Mouse (Mus musculus) A20 (cell line): ENCODE data around the gene Cyb5d1.

Experiments
- DNase-seq: peaks from one replicate; pipeline ENCODE4 v3.0.0-alpha.2; 2011; ENCODE audit warnings: low read depth, low spot score

Cyb5d1 gene

DNA sequence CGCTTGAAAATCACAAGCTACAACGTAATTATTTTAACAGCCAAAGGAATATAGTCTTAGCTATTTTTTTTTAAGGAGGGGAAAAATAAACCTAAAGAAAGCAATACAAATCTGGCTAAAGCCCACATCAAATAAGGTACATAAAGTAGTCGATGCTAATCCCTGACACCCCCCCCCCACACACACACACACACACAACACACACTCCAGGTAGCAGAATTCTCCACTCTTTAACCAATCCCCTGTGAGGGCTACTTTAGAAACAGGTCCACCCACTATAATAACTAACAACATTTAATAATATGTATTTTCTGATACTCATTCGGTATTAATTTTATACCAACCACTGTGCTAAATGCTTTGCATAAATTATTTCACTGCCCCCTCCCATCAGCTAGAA, 21.1 kb upstream of the Cyb5d1 start:
- DNase-seq = peak; percentile 59

DNA sequence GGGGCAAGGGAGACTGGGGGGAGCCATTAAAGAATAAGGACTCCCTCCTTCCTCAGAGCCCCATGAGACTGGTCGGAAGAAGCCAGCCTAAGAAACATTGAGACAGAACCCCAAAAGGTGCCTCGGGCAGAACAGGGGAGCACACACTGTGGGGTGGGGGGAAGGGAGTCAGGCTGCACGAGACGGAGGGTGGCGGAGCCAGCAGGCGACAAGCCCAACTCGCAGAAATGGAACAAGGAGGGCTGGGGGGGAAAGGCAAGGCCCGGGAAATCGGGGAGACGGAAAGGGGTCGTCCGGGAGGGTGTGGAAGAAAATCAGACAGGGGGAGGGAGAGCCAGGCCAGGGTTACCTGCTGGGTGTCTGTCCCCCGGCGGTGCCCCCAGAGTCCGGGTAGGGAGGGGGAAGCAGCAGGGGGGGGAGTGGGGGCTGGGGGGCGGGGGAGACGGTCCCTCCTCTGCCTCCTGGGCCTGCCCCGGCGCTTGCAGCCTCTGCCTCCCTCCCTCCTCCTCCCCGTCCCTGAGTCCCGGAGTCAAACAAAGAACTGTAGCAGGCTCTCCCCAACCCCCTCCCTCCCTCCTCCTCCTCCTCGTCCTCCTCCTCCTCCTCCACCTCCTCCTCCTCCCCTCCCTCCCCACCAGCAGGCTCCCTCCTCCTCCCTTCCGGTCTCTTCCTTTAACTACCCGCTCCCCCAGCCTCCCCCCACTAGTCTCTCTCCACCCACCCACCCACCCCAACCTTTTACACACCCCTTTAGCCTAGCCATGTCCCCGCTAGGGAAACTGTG, 20.4 kb upstream of the Cyb5d1 start:
- peak; percentile 81 for DNase-seq

DNA sequence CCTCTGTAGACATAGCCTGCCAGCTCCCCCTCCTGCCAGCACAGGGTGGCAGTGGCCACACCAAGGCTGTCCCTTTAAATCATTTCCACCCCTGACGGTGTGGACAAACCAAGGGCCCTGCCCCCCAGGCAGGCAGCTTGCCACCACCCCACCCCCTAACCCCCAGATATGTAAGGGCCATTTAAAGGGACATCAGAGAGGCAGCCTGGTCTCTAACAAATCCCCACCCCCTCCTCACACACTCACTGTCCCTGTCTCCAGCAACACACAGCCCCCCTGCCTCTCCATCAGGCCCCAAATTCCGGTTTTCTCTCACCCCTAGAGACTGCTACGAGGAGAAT, 19.9 kb upstream of the Cyb5d1 start:
- DNase-seq = peak; percentile 67

DNA sequence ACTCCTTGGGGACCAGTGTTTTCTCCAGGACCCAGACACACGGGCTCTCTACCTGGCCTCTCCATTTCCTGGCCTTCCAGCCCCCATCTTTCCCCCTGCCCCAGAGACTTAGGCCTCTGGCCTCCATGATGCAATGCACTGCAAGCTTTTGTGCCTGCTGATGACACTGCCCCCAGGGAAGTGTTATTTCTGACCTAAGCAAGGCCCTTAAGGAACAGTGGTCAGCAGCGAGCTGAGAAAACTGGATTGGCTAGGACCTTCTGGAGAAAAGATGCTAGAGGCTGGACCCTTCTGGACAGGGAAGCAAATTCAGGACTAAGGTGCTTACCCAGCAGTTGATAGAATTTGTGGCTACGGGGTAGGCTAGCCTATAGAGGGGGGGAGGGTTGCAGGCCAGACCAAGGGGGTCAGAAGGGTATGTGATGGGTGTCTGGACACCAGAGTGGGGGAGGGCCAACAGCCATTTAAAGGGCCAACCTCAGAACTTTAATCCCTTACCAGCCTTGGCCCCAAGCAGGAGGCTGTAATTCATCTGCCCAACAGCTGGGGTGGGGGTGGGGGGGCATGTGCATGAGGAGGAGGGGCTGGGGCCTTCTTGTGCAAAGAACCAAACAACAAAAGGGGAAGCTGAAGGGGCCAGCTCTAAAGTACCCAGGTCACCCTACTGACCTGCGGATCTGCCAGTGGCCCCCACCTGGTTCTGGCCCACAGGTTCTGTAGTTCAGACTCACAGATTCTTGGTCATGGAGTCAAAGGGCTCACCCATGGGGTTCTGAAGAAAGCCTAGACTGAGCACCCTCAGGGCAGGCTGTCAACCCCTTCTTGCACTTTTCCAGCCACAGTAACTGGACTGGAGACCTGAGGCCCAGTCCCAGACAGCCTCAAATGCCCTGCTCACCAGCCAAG, 19.2 kb upstream of the Cyb5d1 start:
- DNase-seq = peak; percentile 81

DNA sequence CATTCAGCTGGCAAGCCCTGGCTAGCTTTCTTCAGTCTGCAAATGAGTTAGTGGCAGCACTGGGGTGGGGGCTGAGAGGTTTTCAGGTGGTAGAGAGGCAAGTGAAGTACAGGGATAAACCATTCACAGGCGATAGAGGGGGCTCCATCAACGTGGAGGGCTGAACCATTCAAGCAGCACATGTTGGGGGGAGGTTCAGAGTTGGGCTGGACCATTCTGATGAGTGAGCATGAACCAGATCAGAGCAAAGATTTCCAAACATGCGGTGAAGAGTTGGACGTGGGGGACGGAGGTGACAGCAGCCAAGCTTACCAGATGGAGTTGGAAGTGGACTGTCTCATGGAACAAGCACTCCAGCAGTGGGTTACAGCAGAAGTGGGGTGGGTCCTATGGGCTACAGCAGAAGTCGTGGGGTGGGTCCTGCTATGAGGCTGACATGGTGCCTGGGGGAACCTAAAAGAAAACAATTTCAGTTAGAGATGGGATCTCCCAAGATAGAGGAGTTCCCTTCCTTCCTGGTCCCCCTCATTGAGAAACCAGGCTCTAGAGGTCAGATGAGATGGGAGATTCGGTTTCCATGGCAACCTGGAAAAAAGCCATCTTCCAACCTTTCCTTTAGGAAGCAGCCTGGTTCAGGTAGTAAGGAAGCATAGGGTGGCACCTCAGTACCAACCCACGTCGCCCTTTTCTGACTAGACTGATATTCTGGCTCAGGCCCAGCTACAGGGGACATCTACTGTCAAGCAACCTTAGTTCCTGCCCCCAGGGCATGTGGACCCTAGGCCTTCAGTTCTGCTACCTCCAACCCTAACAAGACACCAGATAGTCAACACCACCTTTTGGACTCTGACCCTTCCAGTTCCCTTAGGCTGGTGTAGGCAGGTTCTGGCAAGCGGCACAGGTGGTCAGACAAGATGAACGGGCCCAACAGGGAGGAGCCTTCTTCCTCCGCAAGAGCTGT, 18.1 kb upstream of the Cyb5d1 start, which contains the start of gene Kdm6b:
Gene Kdm6b (minus strand): TSS at position 455 of the 961 bp plus-strand sequence.
- peak; percentile 88 for DNase-seq

DNA sequence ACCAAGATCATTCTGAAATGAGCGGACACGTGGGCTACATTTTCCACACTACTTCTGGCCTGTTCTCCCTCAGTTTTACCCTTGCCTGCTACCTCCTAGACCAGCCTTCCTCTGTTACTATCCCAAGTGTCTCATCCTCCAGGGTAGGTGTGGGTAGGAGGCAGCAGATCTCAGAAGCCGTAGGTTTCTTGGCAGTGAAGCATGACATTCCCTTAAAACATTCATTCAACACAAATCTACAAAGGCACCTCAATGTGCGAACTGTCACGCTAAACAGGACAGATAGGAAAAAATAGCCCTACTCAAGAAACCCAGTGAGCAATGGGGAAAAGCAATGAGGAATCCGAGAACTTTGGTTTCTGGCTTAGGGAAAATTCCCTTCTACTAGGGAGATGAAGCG, 17.1 kb upstream of the Cyb5d1 start:
- peak; percentile 21 for DNase-seq

DNA sequence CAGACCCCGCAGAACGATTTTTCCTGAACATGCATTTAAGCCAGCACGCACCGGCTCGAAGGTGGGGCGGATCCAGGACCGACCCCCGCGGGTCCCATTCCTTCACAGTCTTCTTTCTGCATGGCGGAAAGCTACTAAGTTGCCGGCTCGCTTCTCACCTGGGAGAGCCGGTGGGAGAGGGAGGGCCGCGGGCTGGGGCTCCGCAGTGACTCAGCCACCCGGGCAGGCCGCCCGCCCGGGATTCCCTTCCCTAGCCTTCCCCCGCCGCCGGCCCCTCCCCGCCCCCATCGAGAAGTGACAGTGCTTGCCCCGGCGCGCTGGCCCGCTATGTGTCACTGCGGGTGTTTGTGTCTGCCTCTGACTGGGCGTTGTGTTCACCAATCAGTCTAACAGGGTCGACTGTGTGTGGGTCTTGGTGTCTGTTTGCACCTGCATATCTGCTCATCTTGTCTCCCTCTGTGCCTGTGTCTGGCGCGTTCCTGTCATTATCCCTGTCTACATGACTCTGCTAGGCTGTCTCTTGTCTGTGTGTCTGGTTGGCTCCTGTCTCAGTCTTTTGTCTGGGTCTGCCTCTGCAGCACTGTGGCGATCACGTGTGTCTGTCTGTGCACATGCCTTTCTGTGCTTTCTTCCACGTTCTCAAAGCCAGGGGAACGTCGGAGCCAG, 16.2 kb upstream of the Cyb5d1 start:
- peak; percentile 75 for DNase-seq

DNA sequence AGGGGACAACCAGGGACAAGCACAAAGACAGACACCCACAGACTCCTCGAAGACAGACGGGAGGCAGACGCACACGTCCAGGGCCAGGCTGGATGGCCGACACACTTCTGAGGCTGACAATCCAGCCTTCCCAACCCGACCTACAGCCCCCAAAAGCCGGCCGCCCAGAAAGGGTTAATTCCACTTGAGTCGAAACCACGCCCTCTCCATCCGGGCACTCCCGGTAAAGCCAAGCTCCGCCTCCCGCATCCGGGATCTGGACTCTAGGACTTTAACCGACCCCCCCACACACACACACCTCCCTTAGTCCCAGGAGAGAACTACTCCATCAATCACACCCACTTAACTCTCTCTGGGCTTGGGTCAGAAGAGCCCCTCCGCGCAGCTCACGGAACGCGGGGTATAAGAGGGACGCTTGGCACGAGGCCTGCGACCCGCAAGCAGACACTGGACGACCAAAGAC, 15.7 kb upstream of the Cyb5d1 start:
- peak; percentile 97 for DNase-seq

DNA sequence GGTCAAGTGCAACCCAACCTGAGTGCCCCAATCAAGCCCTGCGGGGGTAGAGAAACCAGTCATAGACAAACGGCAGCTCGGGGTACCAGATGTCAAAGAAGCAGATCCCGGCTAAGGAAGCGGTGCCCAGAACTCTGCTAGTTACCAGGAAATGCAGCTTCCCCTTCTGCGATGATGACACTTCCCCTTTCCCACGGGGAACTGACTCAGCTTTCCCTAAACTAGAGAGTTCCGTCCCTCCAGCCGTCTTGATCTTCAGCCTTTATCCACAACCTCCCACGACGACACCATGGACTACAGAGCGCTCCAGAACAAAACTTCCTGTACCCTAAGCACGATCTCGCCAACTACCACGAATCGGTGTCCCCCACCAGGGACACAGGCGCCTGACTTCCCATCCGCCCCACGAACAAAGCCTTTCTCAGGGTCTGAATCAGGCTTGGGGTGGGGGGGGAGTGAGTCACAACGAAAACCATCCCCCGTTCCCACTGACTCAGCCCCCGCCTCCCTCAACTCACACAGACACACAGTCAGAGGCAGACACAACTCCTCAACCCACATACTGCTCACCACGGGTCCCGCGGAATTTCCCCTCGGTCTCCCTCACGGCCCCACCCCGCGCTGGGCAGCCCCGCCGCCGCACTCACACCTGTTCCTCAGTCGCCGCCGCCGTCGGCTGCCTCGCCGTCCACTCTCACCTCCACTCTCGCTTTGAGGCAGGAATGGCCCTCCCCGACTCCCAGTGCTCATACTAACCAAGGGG, 15.1 kb upstream of the Cyb5d1 start:
- DNase-seq = peak; percentile 87

DNA sequence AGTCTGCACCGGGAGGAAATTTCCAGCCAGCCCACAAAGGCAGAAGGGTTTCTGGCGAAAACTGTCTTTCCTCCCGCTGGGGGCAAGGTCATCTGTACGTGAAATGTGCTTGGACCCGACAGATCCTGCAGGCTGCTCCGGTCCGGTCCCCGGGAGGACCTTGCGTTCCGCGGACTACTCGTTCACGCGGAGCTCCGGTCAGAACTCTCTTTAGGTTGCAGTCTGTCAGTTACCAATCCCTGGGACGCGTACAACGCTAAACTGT, 14.5 kb upstream of the Cyb5d1 start:
- DNase-seq = no peak

DNA sequence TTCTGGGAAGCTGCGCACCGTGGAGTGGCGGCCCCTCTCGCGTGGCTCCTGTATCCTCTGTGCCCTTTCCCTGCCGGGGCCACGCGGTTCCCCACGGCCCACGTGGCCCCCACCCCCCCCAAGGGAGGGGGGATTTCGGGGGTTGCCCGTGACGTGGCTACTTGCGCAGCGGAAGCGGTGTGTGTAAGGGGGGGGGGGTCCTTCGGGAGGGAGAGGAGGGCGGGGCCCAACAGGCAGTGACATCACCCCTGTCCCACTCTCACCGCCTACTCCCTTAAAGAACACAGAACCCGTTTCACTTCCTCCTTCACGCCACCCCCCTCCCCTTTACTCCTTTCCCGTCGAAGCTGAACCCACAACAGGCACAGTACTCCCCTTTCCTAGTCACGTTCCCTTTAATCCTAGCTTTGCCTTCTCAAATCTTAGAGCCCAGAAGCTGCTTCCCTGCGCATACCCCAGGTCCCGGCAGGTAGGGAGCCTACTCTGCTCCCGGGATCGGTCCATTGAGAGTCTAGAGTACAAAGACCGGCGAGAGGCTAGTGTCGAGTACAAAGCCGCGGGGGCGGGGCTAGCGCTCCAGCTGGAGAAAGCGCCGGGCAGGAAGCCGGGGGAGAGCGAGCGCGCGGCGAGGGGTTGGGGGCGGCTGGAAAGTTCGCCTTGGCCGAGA, 14.1 kb upstream of the Cyb5d1 start:
- peak; percentile 97 for DNase-seq

DNA sequence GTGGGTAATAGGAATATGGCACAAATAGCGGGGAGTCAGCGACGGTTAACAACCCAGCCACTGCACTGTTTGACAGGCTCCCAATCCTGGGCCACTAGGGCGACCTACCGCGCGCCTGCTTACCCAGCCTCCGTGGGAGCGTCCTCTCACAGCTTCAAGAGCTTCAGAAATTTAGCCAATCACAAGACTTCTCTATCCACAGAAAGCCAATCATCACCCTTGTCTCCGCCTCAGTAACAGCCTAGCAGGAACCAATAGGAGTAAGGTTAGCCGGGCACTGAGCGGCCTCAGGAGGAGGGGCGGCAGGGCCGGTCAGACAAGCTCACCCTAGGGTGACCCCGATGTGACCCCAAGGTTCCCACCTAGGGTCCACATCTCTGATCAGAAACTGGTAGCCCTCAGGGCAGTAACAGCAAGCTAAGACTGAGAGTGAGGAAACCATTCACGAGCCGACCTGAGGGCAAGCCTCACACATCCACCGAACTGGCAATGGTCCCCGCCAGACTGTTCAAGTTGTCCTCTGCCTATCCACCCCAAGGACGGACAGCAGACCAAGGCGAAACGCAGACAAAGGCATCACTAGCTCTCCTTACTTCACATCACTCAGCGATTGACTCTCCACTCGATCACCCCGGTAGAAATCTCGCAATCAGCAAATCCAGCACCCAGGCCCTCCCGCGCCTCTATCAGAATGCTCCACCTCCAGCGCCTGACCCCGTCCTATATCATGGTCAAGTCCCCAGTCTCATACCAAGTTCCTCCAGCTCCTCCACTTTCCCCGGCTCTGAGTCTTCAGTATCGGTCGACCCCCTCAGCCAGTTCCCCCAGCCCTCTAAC, 13.3 kb upstream of the Cyb5d1 start:
- DNase-seq = peak; percentile 95

DNA sequence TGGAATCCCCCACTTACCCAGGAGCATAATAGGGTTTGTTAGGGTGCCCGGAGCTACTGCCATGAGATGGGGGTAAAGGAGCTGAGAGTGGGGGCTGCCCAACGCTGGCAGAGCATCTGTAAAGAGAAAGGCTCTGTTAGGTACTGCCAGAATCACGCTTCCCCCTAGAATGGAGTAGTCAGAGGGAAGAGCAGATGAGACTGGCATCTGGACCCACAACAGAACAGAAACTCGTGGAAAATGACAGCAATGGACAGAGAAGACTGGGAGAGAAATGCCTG, 12.2 kb upstream of the Cyb5d1 start:
- no peak for DNase-seq

DNA sequence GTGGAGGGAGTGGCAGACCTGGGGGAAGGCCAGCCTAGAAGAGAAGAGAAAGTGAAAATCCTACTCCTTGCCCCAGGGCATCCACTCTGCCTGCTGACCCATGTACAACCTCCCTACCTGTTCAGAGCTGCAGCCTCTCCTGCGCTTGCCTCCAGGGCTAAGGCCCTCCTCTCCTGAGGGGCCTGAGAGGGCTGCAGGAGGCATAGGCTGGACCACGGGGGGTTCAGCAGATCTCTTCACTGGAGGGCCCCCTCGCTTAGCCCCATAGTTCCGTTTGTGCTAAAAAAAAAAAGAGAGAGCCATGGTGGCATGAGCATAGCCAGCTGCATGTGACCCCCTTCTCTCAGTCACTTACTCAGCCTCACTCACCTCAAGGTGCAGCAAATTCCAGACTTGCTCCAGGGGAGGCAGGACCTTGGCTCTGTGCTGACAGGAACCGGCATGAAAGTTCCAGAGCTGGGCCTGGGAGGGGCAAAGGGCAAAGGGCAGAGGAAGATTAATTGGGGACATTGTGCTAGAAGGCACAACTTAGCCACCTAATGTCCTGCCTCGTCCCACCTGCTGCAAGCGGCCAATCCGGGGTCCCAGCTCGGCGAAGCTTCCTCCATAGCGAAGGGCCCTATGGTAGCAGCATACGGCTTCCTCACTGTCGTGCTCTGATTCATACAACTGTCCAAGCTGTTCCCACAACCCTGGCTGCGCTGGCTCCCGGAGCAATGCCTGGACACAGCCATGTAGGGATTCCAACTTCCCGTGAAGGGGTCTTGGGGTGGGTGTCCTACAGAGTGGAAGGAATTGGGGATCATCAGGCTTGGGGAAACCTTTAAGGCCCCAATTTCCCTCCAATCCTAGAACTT, 11.7 kb upstream of the Cyb5d1 start:
- no peak for DNase-seq

DNA sequence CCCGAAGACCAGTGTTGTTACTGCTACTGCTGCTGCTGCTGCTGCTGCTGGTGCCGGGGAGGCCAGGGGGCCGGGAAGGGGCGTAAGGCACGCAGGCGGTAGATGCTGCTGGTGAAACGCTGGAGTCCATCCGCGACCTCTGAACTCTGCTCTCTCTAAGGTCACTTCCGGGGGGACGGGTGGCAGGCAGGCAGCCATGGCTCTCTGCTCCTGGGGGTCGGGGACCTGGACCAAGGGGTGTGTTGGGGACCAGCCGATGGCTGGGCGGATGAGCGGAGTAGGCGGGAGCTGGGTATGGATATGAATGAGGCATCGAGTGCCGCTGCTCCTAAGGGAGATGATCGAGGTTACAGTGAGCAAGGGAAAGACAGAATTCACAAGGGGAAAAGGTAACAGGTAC, 10.9 kb upstream of the Cyb5d1 start:
- DNase-seq = no peak

DNA sequence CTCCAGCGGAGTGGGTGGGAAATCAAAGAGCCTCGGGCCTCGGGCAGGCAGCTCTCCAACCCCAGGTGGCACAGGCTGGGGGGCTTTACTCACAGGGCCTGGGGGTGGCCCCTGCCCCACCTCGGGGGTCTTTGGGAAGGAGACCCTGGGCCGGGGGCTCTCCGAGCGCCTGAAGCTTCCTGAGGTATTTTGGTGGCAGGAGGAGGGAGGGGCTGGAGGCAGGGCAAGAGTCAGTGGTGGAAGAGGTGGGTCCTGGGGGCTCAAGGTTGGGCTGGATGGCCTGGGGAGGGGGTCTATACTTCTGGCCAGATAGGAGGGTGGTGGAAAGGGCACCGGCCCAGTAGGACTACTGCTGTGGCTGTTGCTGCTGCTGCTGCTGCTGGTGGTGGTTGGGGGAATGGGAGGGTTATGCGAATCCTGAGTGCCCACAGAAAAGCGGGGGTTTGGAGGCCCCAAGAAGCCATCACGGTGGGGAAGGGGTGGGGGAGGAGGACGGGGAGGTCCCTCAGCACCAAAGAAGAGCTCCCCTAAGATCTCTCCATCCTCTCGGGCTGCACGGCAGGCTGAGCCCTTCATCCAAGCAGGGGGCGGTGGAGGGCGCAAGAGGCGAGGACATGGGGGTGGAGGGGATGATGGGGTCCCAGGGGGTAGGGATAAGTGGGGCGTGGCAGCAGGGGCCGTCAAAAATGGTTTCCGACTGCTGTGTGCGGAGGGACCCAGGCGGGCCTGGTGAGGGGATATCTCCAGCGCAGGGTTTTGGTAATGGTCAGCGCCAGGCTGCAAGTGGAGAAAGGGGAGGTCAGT, 10.2 kb upstream of the Cyb5d1 start:
- no peak for DNase-seq

DNA sequence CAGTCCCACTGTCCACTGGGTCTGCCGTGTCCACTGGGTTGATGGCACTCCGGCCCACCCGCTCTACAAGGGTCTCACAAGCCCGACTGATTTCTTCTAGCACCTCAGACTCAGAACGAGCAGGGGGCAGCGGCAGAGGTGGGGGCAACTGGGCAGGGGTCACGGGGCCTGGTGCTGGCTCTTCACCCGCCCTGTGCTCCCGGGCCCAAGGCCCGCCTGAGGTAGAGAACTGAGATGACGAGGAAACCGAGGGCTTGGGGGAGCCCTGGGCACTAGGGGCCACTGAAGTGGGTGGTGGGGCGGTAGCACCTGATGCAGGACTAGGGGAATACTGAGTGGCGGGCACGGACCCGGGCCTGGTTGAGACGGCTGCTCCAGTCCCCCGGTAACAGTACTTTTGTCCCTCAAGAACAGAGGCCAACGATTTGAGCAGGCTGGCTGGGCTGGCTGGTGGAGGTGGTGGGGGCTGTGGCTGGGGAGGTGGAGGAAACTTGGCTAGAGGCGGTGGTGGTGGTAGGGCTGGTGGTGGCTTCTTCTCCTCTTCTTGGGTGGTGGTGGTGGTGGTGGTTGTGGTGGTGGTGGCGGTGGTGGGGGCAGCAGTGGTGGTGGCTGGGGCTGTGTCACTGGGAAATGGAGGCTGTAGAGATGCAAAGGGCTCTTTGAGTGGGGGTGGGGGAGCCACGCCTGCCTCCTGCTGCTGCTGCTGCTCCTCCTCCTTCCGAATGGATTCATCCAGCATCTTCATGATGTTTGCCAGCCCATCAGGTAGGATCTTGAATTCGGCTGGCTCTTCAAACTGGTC, 9.4 kb upstream of the Cyb5d1 start:
- no peak for DNase-seq
